Mouse (Mus musculus) adrenal gland (tissue): Measurements from ENCODE around the gene Ube2ql1.

Experiments used
- intact Hi-C: fragments of 180-260 bp; cut with DNase I; formaldehyde crosslinking; loops from one replicate; pipeline ENCODE4 v1.15.1; 2025
- long read RNA-seq, 2 experiments: library from polyadenylated mRNA; unstranded; transcript quantifications; one replicate each; pipeline ENCODE4 v2.0.0; 2020; ENCODE audit warnings: borderline replicate concordance in 1 of 2; ENCODE audit not compliant: insufficient replicate concordance in 1 of 2

Gene Ube2ql1
- long read RNA-seq, experiment 1 = 0 reads
- long read RNA-seq, experiment 2, partial matches to known transcripts = 1 of 1 reads
- long read RNA-seq, experiment 2, other reads (novel, unspliced or antisense) = 0 of 1 reads

DNA sequence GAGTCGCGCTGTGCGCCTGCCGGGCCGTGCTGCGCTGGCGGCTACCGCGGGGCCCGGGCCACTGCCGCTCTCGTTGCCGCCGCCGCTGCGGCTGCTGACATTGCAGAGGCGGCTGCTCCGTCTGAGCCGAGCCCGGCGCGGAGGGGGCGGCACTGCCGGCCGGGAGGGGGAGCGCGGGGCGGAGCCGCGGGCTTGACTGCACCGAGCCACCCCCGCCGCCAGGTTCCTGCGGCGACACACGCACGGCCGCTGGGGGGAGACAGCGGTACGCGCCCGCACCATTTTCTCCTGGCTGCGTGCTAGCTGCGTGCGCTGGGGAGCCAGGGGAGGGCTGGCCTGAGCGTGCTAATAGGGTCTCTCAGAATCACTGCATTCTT is at the start of gene Ube2ql1:
Gene Ube2ql1, minus strand, starts transcription at position 131 of the 377 bp plus-strand sequence.
- intact Hi-C loops = loop anchor here (2.0 to 10.0 kb wide), 2 partner anchors 251 to 495 kb away; no protein-coding TSS in a partner anchor

DNA sequence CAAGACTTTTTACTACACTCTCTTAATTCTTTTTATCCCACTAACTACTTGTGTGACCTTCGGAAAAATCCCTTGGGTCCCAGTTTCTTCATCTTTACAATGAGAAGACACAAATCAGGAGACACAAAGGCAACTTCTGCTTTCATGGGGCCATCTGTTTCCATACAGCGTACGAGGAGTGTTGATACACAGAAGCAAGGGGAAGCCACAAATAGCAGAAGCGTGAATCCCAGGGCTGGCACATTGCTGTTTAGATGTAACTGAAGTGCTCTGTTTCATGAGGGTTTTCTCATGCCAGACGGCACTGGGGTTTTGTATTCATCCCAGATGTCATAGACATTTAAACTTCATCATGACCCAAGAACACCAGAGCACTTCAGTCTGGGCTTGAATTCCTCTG is 49.0 kb upstream of the Ube2ql1 start:
- intact Hi-C loops = no loop called here

- intact Hi-C loops = no loop called here
These were observed 38.5 kb upstream of the Ube2ql1 start for GRCm38 (mm10) chr13:69778221-69778620.

GRCm38 (mm10) chr13:69772358-69772757 is 32.7 kb upstream of the Ube2ql1 start:
- intact Hi-C loops = no loop called here

DNA sequence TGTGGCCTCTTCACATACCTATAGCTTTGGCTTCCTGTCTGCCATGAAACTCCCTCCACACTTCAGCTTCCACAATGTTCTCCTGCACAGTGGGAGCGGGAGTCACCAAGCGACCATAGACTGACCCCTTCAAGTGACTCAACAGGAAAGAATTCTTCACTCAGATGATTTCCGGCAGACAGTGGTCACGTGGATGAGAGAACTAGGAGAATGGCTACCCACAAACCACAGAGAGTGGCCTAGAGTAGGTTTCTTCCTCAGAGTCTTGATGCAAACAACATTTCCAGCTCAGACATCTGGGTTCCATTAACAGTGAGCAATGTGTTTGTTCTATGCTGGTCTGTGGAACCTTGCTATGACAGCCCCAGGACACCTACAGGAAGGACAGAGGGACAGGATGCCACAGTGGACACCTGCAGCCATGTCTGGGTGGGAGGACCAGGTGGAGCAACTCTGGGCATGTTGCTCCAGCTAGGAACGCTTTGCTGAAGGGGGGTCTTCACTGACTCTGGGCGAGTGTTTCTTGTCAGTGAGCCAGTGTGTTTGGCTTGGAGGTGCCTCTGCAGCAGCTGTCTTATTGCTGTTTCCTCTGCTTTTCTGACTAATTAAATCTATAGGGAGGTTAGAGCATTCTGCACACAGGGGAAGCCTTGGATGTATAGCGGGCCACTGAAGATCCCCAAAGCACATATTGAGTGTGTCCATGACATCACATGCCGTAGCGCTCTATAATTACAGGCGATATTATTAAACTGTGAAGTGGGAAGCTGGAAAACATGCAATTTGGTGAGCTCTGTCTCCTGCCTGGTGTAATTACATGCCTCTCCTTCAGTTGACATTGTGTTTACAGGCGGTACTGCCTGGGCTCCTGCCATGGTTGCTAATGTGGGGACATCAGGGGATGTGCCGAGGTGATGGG is 31.1 kb upstream of the Ube2ql1 start:
- intact Hi-C loops = no loop called here

GRCm38 (mm10) chr13:69768152-69768551 is 28.5 kb upstream of the Ube2ql1 start:
- intact Hi-C loops = no loop called here

GRCm38 (mm10) chr13:69764646-69765045 is 25.0 kb upstream of the Ube2ql1 start:
- intact Hi-C loops = no loop called here

- intact Hi-C loops = no loop called here
These were observed 21.7 kb upstream of the Ube2ql1 start for GRCm38 (mm10) chr13:69761393-69761792.

DNA sequence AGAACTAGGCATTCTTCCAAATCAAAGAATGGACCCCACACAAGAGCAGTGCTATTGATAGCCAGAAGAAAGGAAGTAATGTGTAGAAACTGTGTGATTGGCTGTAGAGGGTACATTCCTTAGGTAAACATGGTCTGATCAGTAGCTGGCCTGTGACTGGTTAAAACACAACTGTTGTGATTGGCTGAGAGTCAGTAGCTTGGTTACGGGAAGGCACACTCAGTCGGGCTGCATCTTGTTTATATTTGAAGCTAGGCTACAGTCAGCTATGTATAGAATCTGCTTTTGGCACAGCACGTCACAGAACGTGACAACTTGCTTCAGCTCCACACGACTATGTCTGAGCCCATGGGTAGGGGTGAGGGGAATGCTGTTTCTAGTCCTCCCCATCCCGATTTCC is 19.3 kb upstream of the Ube2ql1 start:
- intact Hi-C loops = no loop called here

- intact Hi-C loops = no loop called here
These were observed 13.2 kb upstream of the Ube2ql1 start for GRCm38 (mm10) chr13:69752875-69753274.

- intact Hi-C loops = no loop called here
These were observed 11.8 kb upstream of the Ube2ql1 start for GRCm38 (mm10) chr13:69751510-69751909.

GRCm38 (mm10) chr13:69748756-69749155 is 9.1 kb upstream of the Ube2ql1 start:
- intact Hi-C loops = loop anchor here (10.0 kb wide), 1 partner anchor 486 kb away; no protein-coding TSS in a partner anchor

- intact Hi-C loops = loop anchor here (2.0 to 10.0 kb wide), 2 partner anchors 250 to 494 kb away; no protein-coding TSS in a partner anchor
These were observed 919 bp upstream of the Ube2ql1 start for GRCm38 (mm10) chr13:69740331-69741285.

DNA sequence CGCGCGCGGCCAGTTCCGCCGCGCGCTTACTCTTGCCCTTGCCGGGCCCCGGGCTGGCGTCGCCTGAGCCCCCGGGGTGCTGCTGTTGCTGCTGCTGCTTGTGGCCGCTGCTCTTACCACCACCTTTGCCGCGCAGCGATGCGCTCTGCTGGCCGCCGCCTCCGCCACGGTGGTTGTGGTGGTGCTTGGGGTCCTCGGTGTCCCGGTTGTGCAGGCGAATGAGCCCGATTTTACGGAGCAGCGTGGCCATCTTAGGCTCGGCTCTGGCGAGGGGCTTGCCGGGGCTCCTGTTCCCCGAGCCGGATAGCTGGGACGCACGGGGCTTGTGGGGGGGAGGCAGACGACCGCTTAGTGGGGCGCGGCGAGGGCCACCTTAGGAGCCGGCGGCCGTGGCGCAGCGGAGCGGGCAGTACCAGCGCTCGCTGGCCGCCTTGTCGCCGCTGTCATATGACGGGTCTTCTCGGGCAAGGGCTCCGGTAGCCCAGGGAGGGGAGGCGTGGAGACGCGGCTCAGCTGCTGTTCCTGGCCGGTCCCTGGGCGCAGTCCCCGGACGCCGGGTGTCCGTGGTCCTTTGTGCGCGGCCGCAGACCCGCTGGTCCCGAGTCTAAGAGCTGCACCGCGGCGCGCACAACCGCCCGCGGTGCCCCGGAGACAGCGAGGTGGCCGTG is 464 bp downstream of the Ube2ql1 start:
- intact Hi-C loops = no loop called here

DNA sequence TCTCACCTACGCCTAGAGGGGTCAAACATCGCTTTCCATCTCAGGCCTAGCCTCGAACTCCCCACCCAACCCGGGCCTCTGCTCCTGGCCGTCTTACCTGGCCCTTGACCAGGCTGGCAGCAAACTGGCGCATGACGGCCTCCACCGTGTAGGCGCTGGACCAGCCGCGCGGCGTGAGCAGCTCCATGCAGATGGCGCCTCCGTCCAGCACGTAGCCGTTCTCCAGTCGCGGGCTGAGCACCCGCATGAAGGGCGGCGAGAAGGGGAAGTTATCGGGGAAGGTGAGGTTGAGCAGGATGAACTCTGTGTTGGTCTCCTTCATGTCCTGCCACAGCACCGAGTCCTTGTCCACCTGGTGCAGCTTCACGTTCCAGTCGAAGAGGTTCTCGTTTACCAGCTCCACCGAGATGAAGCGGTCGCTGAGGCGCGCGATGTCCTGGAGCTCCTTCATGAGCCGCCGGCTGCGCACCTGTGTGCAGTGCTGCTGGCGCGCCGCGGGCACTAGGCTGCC is 1.2 kb downstream of the Ube2ql1 start:
- intact Hi-C loops = no loop called here

- intact Hi-C loops = no loop called here
These were observed 2.1 kb downstream of the Ube2ql1 start for GRCm38 (mm10) chr13:69737444-69738185.

DNA sequence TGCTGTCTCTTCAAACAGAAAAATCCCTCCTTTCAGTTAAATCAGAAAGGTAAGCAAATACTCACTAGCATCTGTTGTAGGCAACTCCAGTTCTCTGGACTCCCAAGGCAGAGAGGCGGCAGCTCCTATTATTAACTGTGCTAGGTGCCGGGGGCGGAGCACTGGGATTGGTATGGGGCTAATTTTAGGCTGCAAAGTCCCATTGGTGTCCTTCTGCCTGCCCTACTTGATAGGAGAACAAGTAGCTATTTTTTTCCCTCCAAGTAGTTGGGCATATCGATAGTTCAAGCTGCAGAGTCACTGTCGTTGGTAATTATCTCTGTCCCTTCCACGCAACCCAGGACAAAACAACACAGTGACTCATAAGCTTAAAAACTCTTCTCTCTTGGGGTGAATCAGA is 7.1 kb downstream of the Ube2ql1 start:
- intact Hi-C loops = loop anchor here (5.0 kb wide), 1 partner anchor 35 kb away; no protein-coding TSS in a partner anchor

DNA sequence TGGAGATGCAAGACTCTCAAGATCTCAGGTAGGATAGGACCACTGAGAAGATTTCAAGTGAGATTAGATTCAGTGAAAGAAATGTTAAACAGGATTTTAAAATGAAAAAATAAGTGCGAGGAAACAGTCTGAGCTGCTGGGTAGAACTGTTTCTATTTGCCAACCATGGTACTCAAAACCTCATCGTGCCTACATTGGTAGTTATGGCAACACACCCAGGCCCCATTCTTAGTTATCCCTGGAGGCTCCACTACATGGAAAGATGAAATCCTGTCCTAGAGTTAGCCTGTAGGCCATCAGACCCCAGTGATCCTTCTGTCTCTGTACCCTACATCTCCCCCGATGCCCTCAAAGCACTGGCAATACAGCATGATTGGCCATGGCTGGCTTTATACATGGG is 14.3 kb downstream of the Ube2ql1 start:
- intact Hi-C loops = no loop called here

GRCm38 (mm10) chr13:69721141-69721540 is 18.5 kb downstream of the Ube2ql1 start:
- intact Hi-C loops = no loop called here
